Mouse (Mus musculus) spleen, adult 2 months (tissue): Measurements from ENCODE around the gene Pnkd. TPM values are rescaled to one million over a fixed set of nuclear protein-coding genes. Genes with fewer than 3 reads are reported as not detected.

Experiments
- DNase-seq, 2 experiments: peaks; one replicate each; pipeline versions ENCODE4 v3.0.0 to v3.0.0-alpha.2; 2012 to 2021; ENCODE audit warnings: low spot score in 2 of 2, low read depth in 1 of 2
- H3K27ac ChIP-seq: fragments of 200-500 bp; 2 replicates; pipeline ENCODE4 v1.5.1; 2012; ENCODE audit warnings: low read length, inconsistent platforms; ENCODE audit not compliant: insufficient read depth
- H3K27me3 ChIP-seq: fragments of 200-500 bp; 2 replicates; pipeline ENCODE4 v1.6.1; 2012; ENCODE audit warnings: mild to moderate bottlenecking, moderate library complexity, low read length, inconsistent platforms; ENCODE audit not compliant: control insufficient read depth, insufficient read depth
- H3K36me3 ChIP-seq: fragments of 200-500 bp; 2 replicates; pipeline ENCODE4 v1.6.1; 2012; ENCODE audit warnings: mild to moderate bottlenecking, low read length, inconsistent platforms; ENCODE audit not compliant: control insufficient read depth, insufficient read depth
- H3K4me1 ChIP-seq: fragments of 200-500 bp; 2 replicates; pipeline ENCODE4 v1.6.1; 2011; ENCODE audit warnings: inconsistent platforms; ENCODE audit not compliant: control insufficient read depth, insufficient read depth, insufficient read length
- H3K4me3 ChIP-seq: fragments of 200-500 bp; 2 replicates; pipeline ENCODE4 v1.5.1; 2011; ENCODE audit warnings: mild to moderate bottlenecking, inconsistent platforms; ENCODE audit not compliant: insufficient read depth, insufficient read length; ENCODE audit errors: extremely low read depth
- CTCF ChIP-seq: fragments of 200-500 bp; IDR thresholded peaks from 2 replicates; pipeline ENCODE4 v1.5.1; 2011; ENCODE audit warnings: mild to moderate bottlenecking, inconsistent platforms; ENCODE audit not compliant: insufficient read depth, insufficient read length, insufficient replicate concordance; ENCODE audit errors: extremely low read depth
- POLR2A ChIP-seq: fragments of 200-500 bp; IDR thresholded peaks from 2 replicates; pipeline ENCODE4 v1.6.1; 2011; ENCODE audit warnings: low read depth, low read length, inconsistent platforms
- WGBS: fragments of 180-500 bp; shearing (Covaris S2); methylation state at CpG from one replicate; pipeline ENCODE4 v1.1.7; 2018; 5-methylcytosine and 5-hydroxymethylcytosine counted together
- polyA plus RNA-seq: library from polyadenylated mRNA; depleted of rRNA; stranded (reverse); fragments of >200 nt; gene quantifications from 2 replicates; pipeline ENCODE4 v1.2.3, GENCODE M21; 2012

The Pnkd gene
- polyA plus RNA-seq, 1 experiment, result 33.8 TPM

- Histone ChIP-seq H3K4me3 (no peak overlapping the region), H3K4me1 (peaks cover 6% of the 10 kb centered on the region; the same call in 1 of the 2 replicates), H3K36me3 (no peaks in the 10 kb centered on the region), H3K27me3 (peaks cover 2% of the 10 kb centered on the region; the same call in 1 of the 2 replicates), H3K27ac (no peak overlapping the region)
- no peak for DNase-seq
- TF ChIP-seq CTCF, result no peak
- TF ChIP-seq POLR2A, result no peak
- 65% methylated on average over 10 of the region's 10 CpGs for WGBS
Measured at GRCm38 (mm10) chr1:74308001-74308964, 23.6 kb downstream of the Pnkd start.

DNA sequence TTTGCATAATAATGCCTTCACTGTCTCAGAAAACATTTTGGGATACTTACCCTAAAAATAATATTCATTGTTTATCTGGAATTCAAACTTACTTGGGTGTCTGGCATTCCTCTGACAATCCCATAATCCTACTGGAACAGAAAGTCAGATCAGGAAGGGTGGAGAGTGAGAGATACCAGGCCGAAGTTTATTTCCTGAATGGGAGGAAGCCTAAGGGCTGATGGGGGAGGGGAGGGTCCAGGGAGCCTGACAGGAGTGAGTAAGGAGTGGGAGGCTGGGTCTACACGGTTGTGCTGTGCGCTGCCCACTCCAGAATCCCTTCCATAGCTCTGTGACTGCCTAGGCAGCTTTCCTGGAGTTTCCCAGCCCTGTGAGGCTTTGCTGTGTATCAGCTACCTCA lies 25.0 kb downstream of the Pnkd start:
- 45% methylated on average over 3 of the region's 3 CpGs for WGBS
- Histone ChIP-seq H3K4me3 (no peak overlapping the region), H3K27me3 (no peaks in the 10 kb centered on the region), H3K36me3 (no peaks in the 10 kb centered on the region), H3K27ac (no peak overlapping the region), H3K4me1 (no peaks in the 10 kb centered on the region)
- no peak for TF ChIP-seq CTCF
- no peak for TF ChIP-seq POLR2A
- no peak for DNase-seq

GRCm38 (mm10) chr1:74313049-74313692 lies 28.4 kb downstream of the Pnkd start:
- 3% methylated on average over 3 of the region's 3 CpGs for WGBS
- no peaks in the 10 kb centered on the region for H3K4me1 ChIP-seq
- no peaks in the 10 kb centered on the region for H3K36me3 ChIP-seq
- no peaks in the 10 kb centered on the region for H3K27me3 ChIP-seq
- H3K4me3 ChIP-seq, result no peak overlapping the region
- peak; percentile 60 for DNase-seq
- no peak overlapping the region for H3K27ac ChIP-seq
- TF ChIP-seq CTCF (peak; percentile 59; the same call in 1 of the 2 replicates), POLR2A (no peak)

GRCm38 (mm10) chr1:74314796-74315195 lies 30.1 kb downstream of the Pnkd start:
- no peaks in the 10 kb centered on the region for H3K4me1 ChIP-seq
- WGBS, result 86% methylated on average over 3 of the region's 3 CpGs

GRCm38 (mm10) chr1:74316114-74316827 lies 31.5 kb downstream of the Pnkd start:
- WGBS, result 62% methylated on average over 4 of the region's 4 CpGs
- no peak overlapping the region for H3K4me3 ChIP-seq
- no peak for TF ChIP-seq CTCF
- no peak for TF ChIP-seq POLR2A

More at GRCm38 (mm10) chr1:74314796-74315195, 30.1 kb downstream of the Pnkd start:
- TF ChIP-seq CTCF (no peak), POLR2A (no peak)
- no peak for DNase-seq
- Histone ChIP-seq H3K4me3 (no peak overlapping the region), H3K36me3 (no peaks in the 10 kb centered on the region), H3K27me3 (no peaks in the 10 kb centered on the region), H3K27ac (no peak overlapping the region)

GRCm38 (mm10) chr1:74318711-74319110 lies 34.0 kb downstream of the Pnkd start:
- WGBS, result 91% methylated on average over 3 of the region's 3 CpGs
- TF ChIP-seq POLR2A, result no peak
- TF ChIP-seq CTCF, result no peak
- H3K27ac ChIP-seq, result no peak overlapping the region
- H3K27me3 ChIP-seq, result no peaks in the 10 kb centered on the region
- no peak overlapping the region for H3K4me3 ChIP-seq
- H3K4me1 ChIP-seq, result no peaks in the 10 kb centered on the region
- H3K36me3 ChIP-seq, result no peaks in the 10 kb centered on the region
- DNase-seq, result no peak

More at GRCm38 (mm10) chr1:74316114-74316827, 31.5 kb downstream of the Pnkd start:
- Histone ChIP-seq H3K27me3 (no peaks in the 10 kb centered on the region), H3K27ac (no peak overlapping the region), H3K36me3 (no peaks in the 10 kb centered on the region), H3K4me1 (no peaks in the 10 kb centered on the region)
- DNase-seq, result no peak
